Comparison of ENCODE assay signal across 18 mouse cellular contexts in the genomic region with DNA sequence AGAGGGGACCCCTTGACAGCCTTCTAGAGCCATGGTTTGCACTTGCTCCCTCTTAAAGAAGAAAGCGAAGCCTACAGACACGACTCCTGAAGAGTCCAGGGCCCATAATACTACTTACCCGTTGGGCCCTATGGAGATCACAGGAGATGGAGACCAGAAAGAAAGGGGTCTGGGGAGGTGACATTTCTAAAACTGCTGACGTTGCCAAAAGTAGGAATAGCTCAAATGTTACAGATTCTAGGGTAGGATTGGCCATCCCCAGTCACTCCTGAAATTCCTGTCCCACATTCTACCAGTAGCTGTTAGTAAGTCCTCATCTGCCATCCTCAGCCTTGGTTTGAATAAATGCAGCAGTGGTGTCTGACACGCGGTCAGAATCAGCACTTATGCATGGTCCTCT.
"Had no signal": no experiment of that assay in that cellular context is flagged by ENCODE, and none has a peak within 500 bp of the region (broad histone marks: within the 10 kb centered on the region; RNA-seq: fewer than 3 reads in every experiment).

No protein-coding gene starts in this region.

- H3K4me1 ChIP-seq: midbrain, embryonic 10.5 days; midbrain, embryonic 12.5 days; neural tube, embryonic 13.5 days; stomach, embryonic 15.5 days had no signal

- ATAC-seq: midbrain, embryonic 16.5 days had no signal

- H3K4me2 ChIP-seq: lung, embryonic 14.5 days; midbrain, embryonic 12.5 days; neural tube, embryonic 13.5 days; neural tube, embryonic 15.5 days; stomach, embryonic 15.5 days had no signal

- H3K9me3 ChIP-seq: midbrain, embryonic 10.5 days; midbrain, embryonic 12.5 days; neural tube, embryonic 13.5 days; neural tube, embryonic 15.5 days; stomach, embryonic 15.5 days had no signal

- H3K36me3 ChIP-seq: midbrain, embryonic 10.5 days; midbrain, embryonic 12.5 days; stomach, embryonic 15.5 days had no signal

- DNase-seq: lung, adult 18-20 months; lung, embryonic 14.5 days; lung, postnatal 10 days; lung, postnatal 4 days; midbrain, embryonic 14.5 days; retina, postnatal 1 day; right cerebral cortex, postnatal 14 days; thymus, adult 2 months; thymus, postnatal 25 days; thymus, postnatal 4 days had no signal

- H3K4me3 ChIP-seq: midbrain, embryonic 10.5 days; midbrain, embryonic 12.5 days; myocyte; neural tube, embryonic 13.5 days; neural tube, embryonic 15.5 days; stomach, embryonic 15.5 days had no signal

- H3K27me3 ChIP-seq: midbrain, embryonic 12.5 days; neural tube, embryonic 13.5 days; neural tube, embryonic 15.5 days; stomach, embryonic 15.5 days had no signal

- H3K9ac ChIP-seq: lung, embryonic 14.5 days; midbrain, embryonic 12.5 days; neural tube, embryonic 13.5 days; neural tube, embryonic 15.5 days; stomach, embryonic 15.5 days had no signal

- H3K27ac ChIP-seq: midbrain, embryonic 10.5 days; midbrain, embryonic 12.5 days; neural tube, embryonic 13.5 days; stomach, embryonic 15.5 days; stomach, postnatal 0 days had no signal
